Mouse (Mus musculus): ENCODE data around the gene Srgap1. TPM values are rescaled to one million over a fixed set of nuclear protein-coding genes. Genes with fewer than 3 reads are reported as not detected.

The Srgap1 gene
- polyA plus RNA-seq, 1 experiment from 2014 or later, result 15.8 TPM

- H3K4me3 ChIP-seq (replicated peaks), result no peak overlapping the region
- peaks cover 2% of the 10 kb centered on the region; the same call in 1 of the 2 replicates for H3K4me1 ChIP-seq (replicated peaks)
- no peaks in the 10 kb centered on the region for H3K9me3 ChIP-seq
- H3K27me3 ChIP-seq, result no peaks in the 10 kb centered on the region
- no peak overlapping the region for H3K27ac ChIP-seq
- no peak overlapping the region for H3K4me2 ChIP-seq
- H3K9ac ChIP-seq (replicated peaks), result no peak overlapping the region
- 71% methylated on average over 5 of the region's 5 CpGs for WGBS
- no peaks in the 10 kb centered on the region for H3K36me3 ChIP-seq
- ATAC-seq (ENCODE audit: insufficient number of reproducible peaks, insufficient read depth, low FRiP score, low TSS enrichment, low read depth), result no peak
Measured at GRCm38 (mm10) chr10:121994660-121995059, 52.5 kb downstream of the Srgap1 start.

- no peak overlapping the region for H3K4me3 ChIP-seq (replicated peaks)
- ATAC-seq (ENCODE audit: insufficient number of reproducible peaks, insufficient read depth, low FRiP score, low TSS enrichment, low read depth), result no peak
- no peak overlapping the region for H3K4me2 ChIP-seq
- no peaks in the 10 kb centered on the region for H3K36me3 ChIP-seq
- no peaks in the 10 kb centered on the region for H3K4me1 ChIP-seq (replicated peaks)
- no peaks in the 10 kb centered on the region for H3K27me3 ChIP-seq
- 84% methylated on average over 8 of the region's 8 CpGs for WGBS
- no peak overlapping the region for H3K9ac ChIP-seq (replicated peaks)
- H3K9me3 ChIP-seq, result no peaks in the 10 kb centered on the region
- H3K27ac ChIP-seq, result no peak overlapping the region
Measured at GRCm38 (mm10) chr10:121992609-121993008, 54.5 kb downstream of the Srgap1 start.

GRCm38 (mm10) chr10:121986997-121987396 is 60.1 kb downstream of the Srgap1 start:
- Histone ChIP-seq H3K4me1 (replicated peaks) (peaks cover 7% of the 10 kb centered on the region; the same call in 1 of the 2 replicates), H3K4me3 (replicated peaks) (no peak overlapping the region), H3K27ac (no peak overlapping the region), H3K27me3 (no peaks in the 10 kb centered on the region), H3K36me3 (no peaks in the 10 kb centered on the region), H3K4me2 (no peak overlapping the region), H3K9me3 (no peaks in the 10 kb centered on the region), H3K9ac (replicated peaks) (no peak overlapping the region)
- ATAC-seq (ENCODE audit: insufficient number of reproducible peaks, insufficient read depth, low FRiP score, low TSS enrichment, low read depth), result no peak
- WGBS, result 93% methylated on average over 4 of the region's 4 CpGs

- no peak overlapping the region for H3K4me2 ChIP-seq
- no peaks in the 10 kb centered on the region for H3K9me3 ChIP-seq
- H3K9ac ChIP-seq (replicated peaks), result no peak overlapping the region
- H3K27me3 ChIP-seq, result no peaks in the 10 kb centered on the region
- H3K4me1 ChIP-seq (replicated peaks), result peaks cover 7% of the 10 kb centered on the region; the same call in 1 of the 2 replicates
- ATAC-seq (ENCODE audit: insufficient number of reproducible peaks, insufficient read depth, low FRiP score, low TSS enrichment, low read depth), result no peak
- no peaks in the 10 kb centered on the region for H3K36me3 ChIP-seq
- WGBS, result 91% methylated on average over 10 of the region's 10 CpGs
- no peak overlapping the region for H3K4me3 ChIP-seq (replicated peaks)
- H3K27ac ChIP-seq, result no peak overlapping the region
Measured at GRCm38 (mm10) chr10:121984887-121985286, 62.2 kb downstream of the Srgap1 start.

- ATAC-seq (ENCODE audit: insufficient number of reproducible peaks, insufficient read depth, low FRiP score, low TSS enrichment, low read depth), result no peak
- WGBS, result 66% methylated on average over 10 of the region's 10 CpGs
Measured at GRCm38 (mm10) chr10:121983993-121984610, 63.0 kb downstream of the Srgap1 start.

GRCm38 (mm10) chr10:121975330-121975729 is 71.8 kb downstream of the Srgap1 start:
- no peaks in the 10 kb centered on the region for H3K27me3 ChIP-seq
- ATAC-seq (ENCODE audit: insufficient number of reproducible peaks, insufficient read depth, low FRiP score, low TSS enrichment, low read depth), result no peak
- H3K27ac ChIP-seq, result no peak overlapping the region
- H3K4me3 ChIP-seq (replicated peaks), result no peak overlapping the region
- no peaks in the 10 kb centered on the region for H3K36me3 ChIP-seq
- 83% methylated on average over 6 of the region's 6 CpGs for WGBS
- no peak overlapping the region for H3K4me2 ChIP-seq
- H3K9ac ChIP-seq (replicated peaks), result no peak overlapping the region
- H3K9me3 ChIP-seq, result no peaks in the 10 kb centered on the region
- peaks cover 39% of the 10 kb centered on the region for H3K4me1 ChIP-seq (replicated peaks)

More at GRCm38 (mm10) chr10:121983993-121984610, 63.0 kb downstream of the Srgap1 start:
- Histone ChIP-seq H3K4me2 (no peak overlapping the region), H3K4me1 (replicated peaks) (peaks cover 7% of the 10 kb centered on the region; the same call in 1 of the 2 replicates), H3K4me3 (replicated peaks) (no peak overlapping the region), H3K9me3 (no peaks in the 10 kb centered on the region), H3K27ac (no peak overlapping the region), H3K36me3 (no peaks in the 10 kb centered on the region), H3K27me3 (no peaks in the 10 kb centered on the region), H3K9ac (replicated peaks) (no peak overlapping the region)

GRCm38 (mm10) chr10:121974591-121974990 is 72.5 kb downstream of the Srgap1 start:
- no peak for ATAC-seq (ENCODE audit: insufficient number of reproducible peaks, insufficient read depth, low FRiP score, low TSS enrichment, low read depth)
- H3K4me1 ChIP-seq (replicated peaks), result peaks cover 39% of the 10 kb centered on the region
- 56% methylated on average over 4 of the region's 4 CpGs for WGBS

GRCm38 (mm10) chr10:121973281-121973680 is 73.8 kb downstream of the Srgap1 start:
- no peaks in the 10 kb centered on the region for H3K27me3 ChIP-seq
- H3K4me3 ChIP-seq (replicated peaks), result no peak overlapping the region
- H3K27ac ChIP-seq, result no peak overlapping the region
- no peak overlapping the region for H3K4me2 ChIP-seq
- 68% methylated on average over 7 of the region's 7 CpGs for WGBS
- no peak for ATAC-seq (ENCODE audit: insufficient number of reproducible peaks, insufficient read depth, low FRiP score, low TSS enrichment, low read depth)
- H3K9me3 ChIP-seq, result no peaks in the 10 kb centered on the region
- peaks cover 48% of the 10 kb centered on the region for H3K4me1 ChIP-seq (replicated peaks)
- no peaks in the 10 kb centered on the region for H3K36me3 ChIP-seq
- no peak overlapping the region for H3K9ac ChIP-seq (replicated peaks)

More at GRCm38 (mm10) chr10:121974591-121974990, 72.5 kb downstream of the Srgap1 start:
- no peaks in the 10 kb centered on the region for H3K27me3 ChIP-seq
- H3K9ac ChIP-seq (replicated peaks), result no peak overlapping the region
- H3K36me3 ChIP-seq, result no peaks in the 10 kb centered on the region
- H3K27ac ChIP-seq, result no peak overlapping the region
- H3K4me2 ChIP-seq, result no peak overlapping the region
- no peak overlapping the region for H3K4me3 ChIP-seq (replicated peaks)
- no peaks in the 10 kb centered on the region for H3K9me3 ChIP-seq

- H3K4me2 ChIP-seq, result no peak overlapping the region
- H3K4me1 ChIP-seq (replicated peaks), result peaks cover 55% of the 10 kb centered on the region
- no peak overlapping the region for H3K4me3 ChIP-seq (replicated peaks)
- H3K9ac ChIP-seq (replicated peaks), result no peak overlapping the region
- H3K27ac ChIP-seq, result peak overlapping the region; percentile 51; the same call in 1 of the 2 replicates
- ATAC-seq (ENCODE audit: insufficient number of reproducible peaks, insufficient read depth, low FRiP score, low TSS enrichment, low read depth), result no peak
- no peaks in the 10 kb centered on the region for H3K36me3 ChIP-seq
- no peaks in the 10 kb centered on the region for H3K9me3 ChIP-seq
- 73% methylated on average over 10 of the region's 10 CpGs for WGBS
- no peaks in the 10 kb centered on the region for H3K27me3 ChIP-seq
Measured at GRCm38 (mm10) chr10:121972249-121972892, 74.7 kb downstream of the Srgap1 start.

GRCm38 (mm10) chr10:121971658-121972057 is 75.5 kb downstream of the Srgap1 start:
- no peak overlapping the region for H3K27ac ChIP-seq
- no peak overlapping the region for H3K4me3 ChIP-seq (replicated peaks)
- H3K9me3 ChIP-seq, result no peaks in the 10 kb centered on the region
- H3K4me2 ChIP-seq, result no peak overlapping the region
- WGBS, result 78% methylated on average over 8 of the region's 8 CpGs
- H3K4me1 ChIP-seq (replicated peaks), result peaks cover 55% of the 10 kb centered on the region
- ATAC-seq (ENCODE audit: insufficient number of reproducible peaks, insufficient read depth, low FRiP score, low TSS enrichment, low read depth), result no peak
- no peaks in the 10 kb centered on the region for H3K27me3 ChIP-seq
- H3K36me3 ChIP-seq, result no peaks in the 10 kb centered on the region
- H3K9ac ChIP-seq (replicated peaks), result no peak overlapping the region

- Histone ChIP-seq H3K27ac (no peak overlapping the region), H3K9me3 (no peaks in the 10 kb centered on the region), H3K4me3 (replicated peaks) (no peak overlapping the region), H3K4me1 (replicated peaks) (peaks cover 55% of the 10 kb centered on the region), H3K9ac (replicated peaks) (no peak overlapping the region), H3K4me2 (no peak overlapping the region), H3K27me3 (no peaks in the 10 kb centered on the region), H3K36me3 (no peaks in the 10 kb centered on the region)
- 86% methylated on average over 6 of the region's 6 CpGs for WGBS
- no peak for ATAC-seq (ENCODE audit: insufficient number of reproducible peaks, insufficient read depth, low FRiP score, low TSS enrichment, low read depth)
Measured at GRCm38 (mm10) chr10:121970912-121971311, 76.2 kb downstream of the Srgap1 start.
